Mouse (Mus musculus) urinary bladder, postnatal 25 days (tissue): ENCODE results near the gene Arl15.

ENCODE experiments used
- DNase-seq: peaks from one replicate; pipeline ENCODE4 v3.0.0; 2022; ENCODE audit warnings: low spot score

The Arl15 gene

GRCm38 (mm10) chr13:114065012-114065411 is 270.7 kb downstream of the Arl15 start:
- no peak for DNase-seq

GRCm38 (mm10) chr13:114068421-114068820 is 274.1 kb downstream of the Arl15 start:
- no peak for DNase-seq

- no peak for DNase-seq
Observed at GRCm38 (mm10) chr13:114071439-114071838, 277.1 kb downstream of the Arl15 start.

GRCm38 (mm10) chr13:114074471-114074870 is 280.2 kb downstream of the Arl15 start:
- no peak for DNase-seq

GRCm38 (mm10) chr13:114075724-114076384 is 281.5 kb downstream of the Arl15 start:
- DNase-seq: peak; percentile 25

GRCm38 (mm10) chr13:114077181-114077580 is 282.9 kb downstream of the Arl15 start:
- DNase-seq: no peak

- no peak for DNase-seq
Observed at GRCm38 (mm10) chr13:114077584-114078270, 283.4 kb downstream of the Arl15 start.

GRCm38 (mm10) chr13:114078851-114079250 is 284.5 kb downstream of the Arl15 start:
- DNase-seq: no peak

GRCm38 (mm10) chr13:114079751-114080150 is 285.4 kb downstream of the Arl15 start:
- no peak for DNase-seq

- DNase-seq: no peak
Observed at GRCm38 (mm10) chr13:114080491-114080890, 286.2 kb downstream of the Arl15 start.

GRCm38 (mm10) chr13:114083570-114084138 is 289.3 kb downstream of the Arl15 start:
- no peak for DNase-seq

- no peak for DNase-seq
Observed at GRCm38 (mm10) chr13:114085442-114085841, 291.1 kb downstream of the Arl15 start.

- no peak for DNase-seq
Observed at GRCm38 (mm10) chr13:114086325-114086724, 292.0 kb downstream of the Arl15 start.

GRCm38 (mm10) chr13:114086801-114087200 is 292.5 kb downstream of the Arl15 start:
- no peak for DNase-seq

- no peak for DNase-seq
Observed at GRCm38 (mm10) chr13:114087696-114088465, 293.6 kb downstream of the Arl15 start.

GRCm38 (mm10) chr13:114090786-114091185 is 296.5 kb downstream of the Arl15 start:
- no peak for DNase-seq

GRCm38 (mm10) chr13:114091231-114091630 is 296.9 kb downstream of the Arl15 start:
- no peak for DNase-seq

- no peak for DNase-seq
Observed at GRCm38 (mm10) chr13:114094151-114094875, 300.0 kb downstream of the Arl15 start.

- no peak for DNase-seq
Observed at GRCm38 (mm10) chr13:114095440-114095839, 301.1 kb downstream of the Arl15 start.

GRCm38 (mm10) chr13:114096386-114096785 is 302.1 kb downstream of the Arl15 start:
- DNase-seq: no peak

- DNase-seq: no peak
Observed at GRCm38 (mm10) chr13:114101155-114101554, 306.9 kb downstream of the Arl15 start.

GRCm38 (mm10) chr13:114106083-114106482 is 311.8 kb downstream of the Arl15 start:
- no peak for DNase-seq
